Comparison of ENCODE assay signal across 8 mouse cellular contexts in the genomic region with DNA sequence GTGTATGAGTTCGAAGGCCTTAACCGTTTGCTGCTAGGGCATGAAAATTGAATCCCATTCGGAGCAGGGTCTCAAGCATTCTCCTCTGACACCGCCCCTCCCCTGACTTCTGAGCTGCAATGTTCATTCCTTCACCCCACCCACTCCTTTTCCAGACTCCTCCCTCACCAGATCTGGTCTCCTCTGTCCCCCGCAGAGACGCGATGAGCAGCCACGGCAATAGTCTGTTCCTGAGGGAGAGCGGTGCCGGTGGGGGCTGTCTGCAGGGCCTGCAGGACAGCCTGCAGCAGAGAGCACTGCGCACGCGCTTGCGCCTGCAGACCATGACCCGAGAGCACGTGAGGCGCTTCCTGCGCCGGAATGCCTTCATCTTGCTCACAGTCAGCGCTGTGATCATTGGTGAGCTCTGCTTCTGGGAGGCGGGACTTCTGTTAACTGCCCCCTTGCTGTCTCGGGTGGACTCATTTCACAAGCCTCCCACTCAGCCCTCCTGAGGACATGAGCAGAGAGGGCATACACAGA. TPM values are rescaled to one million over a fixed set of nuclear protein-coding genes. Genes with fewer than 3 reads are reported as not detected.
A peak's percentile ranks its signal among the peaks of the same experiment; 100 is the strongest.
DNase-seq lines count a peak whose midpoint lies in the region; ATAC-seq and TF ChIP-seq lines count a peak whose summit lies in the region.

No protein-coding gene starts in this region.

- H3K4me2 ChIP-seq in hindbrain, embryonic 16.5 days (ENCODE audit: low read length) = peak overlapping the region; percentile 61
- H3K4me2 ChIP-seq in lung, postnatal 0 days (replicated peaks; ENCODE audit: low read depth, low read length) = peak overlapping the region; percentile 52

- 6% methylated on average over 22 of the region's 22 CpGs for WGBS in hindbrain, embryonic 16.5 days
- WGBS in lung, postnatal 0 days = 5% methylated on average over 22 of the region's 22 CpGs

- TF ChIP-seq EP300 in lung, postnatal 0 days (IDR thresholded peaks at IDR 0.05) = no peak

- peak; percentile 73 for DNase-seq in adrenal gland, adult 8-10 months
- DNase-seq in embryo, embryonic 11 days = peak; percentile 89
- peak; percentile 78 for DNase-seq in gastrocnemius, postnatal 14 days
- DNase-seq in layer of hippocampus, postnatal 36 days = peak; percentile 86 to 89
- DNase-seq in lung, postnatal 0 days (ENCODE audit: low spot score) = peak; percentile 57
- peak; percentile 47 for DNase-seq in retina, postnatal 7 days (ENCODE audit: low read depth, low spot score)

- no peak for TF ChIP-seq CTCF in lung, postnatal 0 days (IDR thresholded peaks at IDR 0.05)

- H3K27ac ChIP-seq in hindbrain, embryonic 16.5 days (ENCODE audit: low read depth, low read length) = peak overlapping the region; percentile 90
- no peak overlapping the region for H3K27ac ChIP-seq in lung, postnatal 0 days (ENCODE audit: low read length)

- ATAC-seq in hindbrain, embryonic 16.5 days = peak; percentile 99
- ATAC-seq in lung, postnatal 0 days = peak; percentile 88
- ATAC-seq in activated CD4-positive, CD25-positive, alpha-beta regulatory T cell, adult 4 months = no peak

- H3K9me3 ChIP-seq in hindbrain, embryonic 16.5 days (ENCODE audit: control insufficient read depth, low read length) = no peaks in the 10 kb centered on the region
- no peaks in the 10 kb centered on the region for H3K9me3 ChIP-seq in lung, postnatal 0 days (ENCODE audit: low read length)

- intact Hi-C loops in gastrocnemius, postnatal 14 days (cut with DNase I; ENCODE audit: low total_unique reads) = no loop called here

- peak overlapping the region; percentile 84 for H3K9ac ChIP-seq in hindbrain, embryonic 16.5 days (ENCODE audit: low read depth, low read length)
- H3K9ac ChIP-seq in lung, postnatal 0 days (replicated peaks; ENCODE audit: low read depth) = no peak overlapping the region

- H3K27me3 ChIP-seq in hindbrain, embryonic 16.5 days (replicated peaks; ENCODE audit: control insufficient read depth, insufficient read depth, low read length) = no peaks in the 10 kb centered on the region
- H3K27me3 ChIP-seq in lung, postnatal 0 days (replicated peaks; ENCODE audit: insufficient read depth, low read length) = no peaks in the 10 kb centered on the region

- peaks cover 5% of the 10 kb centered on the region for H3K4me1 ChIP-seq in hindbrain, embryonic 16.5 days (ENCODE audit: control insufficient read depth, insufficient read depth, low read depth, low read length)
- no peaks in the 10 kb centered on the region for H3K4me1 ChIP-seq in lung, postnatal 0 days (ENCODE audit: insufficient read depth, low read depth, low read length)

- no peaks in the 10 kb centered on the region for H3K36me3 ChIP-seq in hindbrain, embryonic 16.5 days (ENCODE audit: control insufficient read depth, insufficient read depth, low read length)
- H3K36me3 ChIP-seq in lung, postnatal 0 days (ENCODE audit: insufficient read depth, low read length) = no peaks in the 10 kb centered on the region

- H3K4me3 ChIP-seq in hindbrain, embryonic 16.5 days (ENCODE audit: low read length) = peak overlapping the region; percentile 61
- H3K4me3 ChIP-seq in lung, postnatal 0 days (ENCODE audit: low read depth, low read length) = peak overlapping the region; percentile 12; the same call in 1 of the 2 replicates

RNA-seq across cellular contexts. Expression of a gene that starts 7.3 kb away (rescaled TPM):
- total RNA-seq in adrenal gland, adult 8-10 months (2022) = under 1 TPM in 3 of 4 experiments, not detected in 1; 0.13 to 0.77 (median 0.20) TPM
- under 1 TPM in 1 of 2 experiments, not detected in 1; 0.14 TPM for total RNA-seq in gastrocnemius, postnatal 14 days (2021)
- polyA plus RNA-seq in hindbrain, embryonic 16.5 days (2015; fragmentation: Nextera tagmentation; extraction: Ambion mirVana) = 32.6 and 37.3 TPM in 2 replicates
- total RNA-seq in layer of hippocampus, postnatal 36 days (2021) = 10 to 100 TPM in 1 of 2 experiments, 1 to 10 TPM in 1; 9.7 to 11.5 TPM
- 0.36 and 0.41 TPM in 2 replicates for polyA plus RNA-seq in lung, postnatal 0 days (2015; fragmentation: Nextera tagmentation; extraction: Ambion mirVana)
- polyA plus RNA-seq in activated CD4-positive, CD25-positive, alpha-beta regulatory T cell, adult 4 months (2017; shearing (Covaris generic)) = not detected

RNA-seq across cellular contexts. Expression of a gene that starts 34.8 kb away (rescaled TPM):
- total RNA-seq in adrenal gland, adult 8-10 months (2022) = not detected
- not detected for total RNA-seq in gastrocnemius, postnatal 14 days (2021)
- 0.25 and 0.26 TPM in 2 replicates for polyA plus RNA-seq in hindbrain, embryonic 16.5 days (2015; fragmentation: Nextera tagmentation; extraction: Ambion mirVana)
- total RNA-seq in layer of hippocampus, postnatal 36 days (2021) = under 1 TPM; 0.23 to 0.60 TPM
- not detected in 2 replicates for polyA plus RNA-seq in lung, postnatal 0 days (2015; fragmentation: Nextera tagmentation; extraction: Ambion mirVana)
- polyA plus RNA-seq in activated CD4-positive, CD25-positive, alpha-beta regulatory T cell, adult 4 months (2017; shearing (Covaris generic)) = not detected

Comparison
In these comparisons a context has a peak if more than half of its experiments do, and no peak if none do; other contexts are left out.
1. RNA of a gene that starts 7.3 kb away (total RNA-seq): 9.7 to 11.5 TPM in layer of hippocampus, postnatal 36 days; 0.14 TPM in gastrocnemius, postnatal 14 days and 0.13 to 0.77 TPM in adrenal gland, adult 8-10 months; every median in the first group is over 4 times any median in the second.
2. Peak in every context shown above with its lines, with median percentiles within 50 percentile points of each other: DNase-seq.